Mouse (Mus musculus) CH12.LX (cell line): Measurements from ENCODE around the gene Fam71e1. TPM values are rescaled to one million over a fixed set of nuclear protein-coding genes. Genes with fewer than 3 reads are reported as not detected.

ENCODE experiments used
- DNase-seq: peaks from one replicate; pipeline ENCODE4 v3.0.0-alpha.2; 2013; ENCODE audit errors: extremely low read depth
- H3K27ac ChIP-seq: 2 replicates; pipeline ENCODE4 v1.5.1; 2012; ENCODE audit warnings: low read depth, mild to moderate bottlenecking, control low read depth, moderate library complexity; ENCODE audit not compliant: insufficient read depth
- H3K27me3 ChIP-seq: replicated peaks from 2 replicates; pipeline ENCODE3; 2012; ENCODE audit warnings: inconsistent platforms
- H3K36me3 ChIP-seq, 2 experiments: replicated peaks in 1 of 2; 2 replicates each; pipeline versions ENCODE3 to v1.6.1; 2012; ENCODE audit warnings: inconsistent platforms in 1 of 2, low read length in 1 of 2, mild to moderate bottlenecking in 1 of 2, mixed read lengths in 1 of 2, moderate library complexity in 1 of 2; ENCODE audit not compliant: control insufficient read depth in 1 of 2, insufficient read depth in 1 of 2
- H3K4me1 ChIP-seq, 2 experiments: 2 replicates each; pipeline ENCODE4 v1.6.1; 2012; ENCODE audit warnings: inconsistent platforms in 1 of 2, moderate library complexity in 1 of 2; ENCODE audit not compliant: insufficient read depth in 2 of 2, control insufficient read depth in 1 of 2
- H3K4me2 ChIP-seq: 2 replicates; pipeline ENCODE4 v1.6.1; 2012; ENCODE audit warnings: low read depth, mild to moderate bottlenecking, control low read depth; ENCODE audit not compliant: poor library complexity, insufficient read depth, severe bottlenecking
- H3K4me3 ChIP-seq, 3 experiments: fragments of 150-350 bp in 1 of 3; sonication (generic) in 1 of 3; replicated peaks in 1 of 3; 2 replicates each; pipeline versions ENCODE3 to v1.5.1; 2011 to 2012; ENCODE audit warnings: low read depth in 2 of 3, low read length in 2 of 3, mild to moderate bottlenecking in 2 of 3, moderate library complexity in 2 of 3, control low read depth in 1 of 3, improper control_type of control experiment in 1 of 3, inconsistent platforms in 1 of 3, mixed read lengths in 1 of 3; ENCODE audit not compliant: poor library complexity in 1 of 3
- H3K79me2 ChIP-seq: replicated peaks from 2 replicates; pipeline ENCODE4 v1.6.1; 2012; ENCODE audit warnings: mild to moderate bottlenecking, moderate library complexity; ENCODE audit not compliant: control insufficient read depth, poor library complexity, insufficient read depth, severe bottlenecking; ENCODE audit errors: extremely low read depth
- H3K9ac ChIP-seq: 2 replicates; pipeline ENCODE4 v1.6.1; 2012; ENCODE audit warnings: low read depth, mild to moderate bottlenecking, control low read depth, moderate library complexity; ENCODE audit not compliant: insufficient read depth
- H3K9me3 ChIP-seq: replicated peaks from 2 replicates; pipeline ENCODE3; 2012; ENCODE audit warnings: low read length, inconsistent platforms, mixed read lengths
- BHLHE40 ChIP-seq: IDR thresholded peaks from 2 replicates; pipeline ENCODE4 v1.6.1; 2011; ENCODE audit warnings: mild to moderate bottlenecking, low read depth, low read length, improper control_type of control experiment
- CHD2 ChIP-seq: IDR thresholded peaks from 2 replicates; pipeline ENCODE4 v1.6.1; 2011; ENCODE audit warnings: low read length, improper control_type of control experiment
- E2F4 ChIP-seq: IDR thresholded peaks from 2 replicates; pipeline ENCODE4 v1.6.1; 2011; ENCODE audit warnings: low read depth, low read length, improper control_type of control experiment; ENCODE audit not compliant: insufficient replicate concordance
- EP300 ChIP-seq: IDR thresholded peaks from 2 replicates; pipeline ENCODE4 v1.6.1; 2011; ENCODE audit warnings: low read length, improper control_type of control experiment
- GABPA ChIP-seq: IDR thresholded peaks from 2 replicates; pipeline ENCODE4 v1.6.1; 2012; ENCODE audit warnings: low read depth, low read length, improper control_type of control experiment, inconsistent platforms; ENCODE audit not compliant: insufficient replicate concordance
- JUN ChIP-seq: IDR thresholded peaks from 2 replicates; pipeline ENCODE4 v1.6.1; 2011; ENCODE audit warnings: low read depth, mild to moderate bottlenecking, low read length, improper control_type of control experiment, moderate library complexity; ENCODE audit not compliant: insufficient read depth
- KAT2A ChIP-seq: IDR thresholded peaks from 2 replicates; pipeline ENCODE4 v1.6.1; 2012; ENCODE audit warnings: low read length, improper control_type of control experiment, inconsistent platforms; ENCODE audit not compliant: insufficient replicate concordance
- MAX ChIP-seq: IDR thresholded peaks from 2 replicates; pipeline ENCODE4 v1.6.1; 2011; ENCODE audit warnings: low read length, improper control_type of control experiment
- MAZ ChIP-seq: IDR thresholded peaks from 2 replicates; pipeline ENCODE4 v1.6.1; 2012; ENCODE audit warnings: low read depth, mild to moderate bottlenecking, inconsistent platforms, low read length, improper control_type of control experiment, moderate library complexity
- MXI1 ChIP-seq: IDR thresholded peaks from 2 replicates; pipeline ENCODE4 v1.6.1; 2011; ENCODE audit warnings: mild to moderate bottlenecking, low read depth, low read length, improper control_type of control experiment
- MYC ChIP-seq: IDR thresholded peaks from 2 replicates; pipeline ENCODE4 v1.6.1; 2011; ENCODE audit warnings: low read depth, mild to moderate bottlenecking, improper control_type of control experiment, low read length
- NRF1 ChIP-seq: IDR thresholded peaks from 2 replicates; pipeline ENCODE4 v1.6.1; 2014; ENCODE audit warnings: low read depth, mild to moderate bottlenecking, inconsistent platforms, low read length, improper control_type of control experiment, moderate library complexity
- POLR2AphosphoS2 ChIP-seq: IDR thresholded peaks from 2 replicates; pipeline ENCODE4 v1.6.1; 2011; ENCODE audit warnings: low read depth, low read length, improper control_type of control experiment
- SMC3 ChIP-seq: IDR thresholded peaks from 2 replicates; pipeline ENCODE4 v1.6.1; 2011; ENCODE audit warnings: low read depth, low read length, improper control_type of control experiment
- USF1 ChIP-seq: IDR thresholded peaks from 2 replicates; pipeline ENCODE4 v1.6.1; 2014; ENCODE audit warnings: low read depth, mild to moderate bottlenecking, inconsistent platforms, low read length, improper control_type of control experiment
- USF2 ChIP-seq: conservative IDR thresholded peaks from 2 replicates; pipeline ENCODE4 v1.6.1; 2011; ENCODE audit warnings: low read depth, low read length, improper control_type of control experiment
- ZC3H11A ChIP-seq: IDR thresholded peaks from 2 replicates; pipeline ENCODE4 v1.6.1; 2012; ENCODE audit warnings: low read depth, mild to moderate bottlenecking, inconsistent platforms, low read length, improper control_type of control experiment
- dilution Hi-C: fragments of 300-500 bp; cut with MboI; formaldehyde crosslinking; loops from 2 replicates; pipeline ENCODE4 v1.14.3; 2020; ENCODE audit warnings: low sequenced_read_pairs; ENCODE audit not compliant: extremely low pct_unique_long_range_greater_than_20kb, extremely low pct_ligation_motif_present
- in situ Hi-C: fragments of 300-500 bp; cut with MboI; formaldehyde crosslinking; loops from 3 replicates; pipeline ENCODE4 v1.14.3; 2019; ENCODE audit warnings: low sequenced_read_pairs, low pct_ligation_motif_present, low pct_unique_long_range_greater_than_20kb, mixed read lengths
- polyA plus RNA-seq: library from polyadenylated mRNA; unstranded; fragments of >175 nt; gene quantifications from 2 replicates; pipeline ENCODE4 v1.2.1, GENCODE M21; 2012; ENCODE audit warnings: low read depth; ENCODE audit not compliant: insufficient read length
- total RNA-seq, 2 experiments: library from RNA; depleted of rRNA; stranded (reverse); fragments of 300-350 nt in 1 of 2; fragments of >200 nt in 1 of 2; gene quantifications; 2 replicates each; pipeline ENCODE4 v1.2.3; 2012 to 2014

Fam71e1 gene
- total and polyA plus RNA-seq, 3 experiments = 0.39 to 1.2 TPM; not detected in 1

DNA sequence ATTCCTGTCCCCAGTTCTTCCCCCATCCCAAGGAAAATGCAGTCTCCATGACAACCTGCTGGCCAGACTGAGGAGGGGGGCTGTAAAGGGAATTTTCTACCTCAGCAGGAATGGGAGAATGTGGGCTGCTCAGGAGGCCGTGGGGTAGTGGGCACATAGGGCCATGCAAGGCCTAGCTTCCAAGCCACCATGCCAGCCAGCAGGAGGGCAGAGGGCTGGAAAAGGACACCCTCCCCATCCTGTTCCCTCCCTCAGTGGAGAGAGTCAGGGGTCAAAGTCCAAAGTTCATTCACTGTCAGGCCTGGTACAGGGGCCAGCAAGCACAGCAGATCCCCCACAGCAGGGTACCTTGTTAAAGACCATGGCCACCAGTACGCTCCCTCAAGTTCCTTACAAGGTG, 31.3 kb upstream of the Fam71e1 start, which contains the start of gene Aspdh:
TSS of gene Aspdh (plus strand) at position 281 of the 400 bp plus-strand sequence.
- Histone ChIP-seq H3K36me3 (peaks cover 0 to 9% of the 10 kb centered on the region in 2 experiments), H3K79me2 (no peaks in the 10 kb centered on the region), H3K27ac (no peak within 1 kb of the TSS), H3K4me3 (no peak within 1 kb of the TSS), H3K9me3 (peaks cover 9% of the 10 kb centered on the region), H3K4me1 (peaks cover 8 to 22% of the 10 kb centered on the region in 2 experiments), H3K4me2 (no peak within 1 kb of the TSS), H3K9ac (no peak within 1 kb of the TSS), H3K27me3 (peaks cover 59% of the 10 kb centered on the region)
- dilution Hi-C loops (no loop called here), in situ Hi-C loops (no loop called here)
- DNase-seq = no peak
- TF ChIP-seq USF2 (no peak), CHD2 (no peak)

DNA sequence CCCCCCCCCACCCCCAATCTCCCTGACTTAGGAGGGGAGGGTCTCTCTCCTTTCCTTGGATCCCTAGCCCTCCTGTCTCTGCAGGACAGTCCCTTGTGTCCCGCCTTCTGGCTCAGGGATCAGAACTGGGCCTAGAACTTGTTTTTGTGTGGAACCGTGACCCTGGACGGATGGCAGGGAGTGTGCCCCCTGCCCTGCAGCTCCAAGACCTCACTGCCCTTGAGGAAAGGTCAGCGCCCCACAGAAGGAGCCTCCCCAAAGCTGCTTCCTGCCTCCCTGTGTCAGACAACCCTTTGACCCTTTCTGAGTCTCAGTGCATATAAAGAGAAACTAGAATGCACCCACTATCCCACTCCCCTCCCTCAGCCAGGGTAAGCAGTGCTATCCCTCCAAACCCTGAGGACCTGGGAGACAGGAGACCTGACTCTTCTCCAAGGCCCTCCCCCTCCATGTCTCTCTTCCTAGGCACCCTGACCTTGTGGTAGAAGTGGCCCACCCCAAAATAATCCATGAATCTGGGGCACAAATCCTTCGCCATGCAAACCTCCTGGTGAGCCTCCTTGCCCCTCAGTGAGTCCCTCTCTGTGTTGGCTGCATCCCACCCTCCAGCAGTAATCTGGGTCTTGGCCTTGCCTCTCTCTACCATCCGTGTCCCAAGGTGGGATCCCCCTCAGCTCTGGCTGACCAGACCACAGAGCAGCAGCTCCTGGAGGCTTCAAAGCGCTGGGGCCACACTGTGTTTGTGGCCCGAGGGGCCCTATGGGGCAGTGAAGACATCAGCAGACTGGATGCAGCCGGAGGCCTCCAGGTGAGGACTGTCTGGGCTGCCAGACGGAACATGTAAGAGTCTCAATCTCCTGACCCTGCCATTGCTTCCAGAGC, 30.1 kb upstream of the Fam71e1 start:
- no peak for TF ChIP-seq ZC3H11A
- no peak for TF ChIP-seq E2F4
- TF ChIP-seq MAX = no peak
- no peak for TF ChIP-seq MXI1
- TF ChIP-seq EP300 = no peak
- no peak for TF ChIP-seq NRF1
- no peak for TF ChIP-seq BHLHE40
- no peak for TF ChIP-seq POLR2AphosphoS2
- TF ChIP-seq SMC3 = no peak
- no peak for TF ChIP-seq MYC
- no peak for TF ChIP-seq JUN
- TF ChIP-seq MAZ = no peak
- TF ChIP-seq GABPA = no peak
- no peak for TF ChIP-seq USF1
- no peak for TF ChIP-seq KAT2A
- TF ChIP-seq, all 38 proteins: peak for 0
- H3K36me3 ChIP-seq = peaks cover 3 to 19% of the 10 kb centered on the region in 2 experiments
- no peaks in the 10 kb centered on the region for H3K79me2 ChIP-seq
- no peak for DNase-seq
- no peak overlapping the region for H3K4me3 ChIP-seq
- in situ Hi-C loops (no loop called here), dilution Hi-C loops (no loop called here)
- peaks cover 9% of the 10 kb centered on the region for H3K9me3 ChIP-seq
- H3K9ac ChIP-seq = no peak overlapping the region
- peaks cover 47% of the 10 kb centered on the region for H3K27me3 ChIP-seq
- H3K27ac ChIP-seq = no peak overlapping the region
- peaks cover 8 to 22% of the 10 kb centered on the region in 2 experiments for H3K4me1 ChIP-seq
- H3K4me2 ChIP-seq = no peak overlapping the region
